Mouse (Mus musculus) telencephalon, adult 2 months (tissue): ENCODE data around the gene Cyth4.

Experiments used
- DNase-seq: peaks from one replicate; pipeline ENCODE4 v3.0.0-alpha.2; 2011; ENCODE audit warnings: low read depth, low spot score

The Cyth4 gene

GRCm38 (mm10) chr15:78585404-78585803, 11.4 kb upstream of the Cyth4 start:
- no peak for DNase-seq

- no peak for DNase-seq
Measured at GRCm38 (mm10) chr15:78587050-78587994, 9.5 kb upstream of the Cyth4 start.

GRCm38 (mm10) chr15:78588049-78588448, 8.8 kb upstream of the Cyth4 start:
- no peak for DNase-seq

- no peak for DNase-seq
Measured at GRCm38 (mm10) chr15:78588900-78589299, 7.9 kb upstream of the Cyth4 start.

- DNase-seq, result no peak
Measured at GRCm38 (mm10) chr15:78589936-78590335, 6.9 kb upstream of the Cyth4 start.

GRCm38 (mm10) chr15:78590785-78591184, 6.1 kb upstream of the Cyth4 start:
- no peak for DNase-seq

- DNase-seq, result no peak
Measured at GRCm38 (mm10) chr15:78591680-78592451, 5.0 kb upstream of the Cyth4 start.

- no peak for DNase-seq
Measured at GRCm38 (mm10) chr15:78592452-78592968, 4.3 kb upstream of the Cyth4 start.

GRCm38 (mm10) chr15:78593896-78594425, 2.9 kb upstream of the Cyth4 start:
- no peak for DNase-seq

- no peak for DNase-seq
Measured at GRCm38 (mm10) chr15:78594831-78595230, 2.0 kb upstream of the Cyth4 start.

GRCm38 (mm10) chr15:78595468-78595867, 1.4 kb upstream of the Cyth4 start:
- DNase-seq, result no peak

GRCm38 (mm10) chr15:78596504-78596903, 343 bp upstream of the Cyth4 start:
- DNase-seq, result no peak

- DNase-seq, result no peak
Measured at GRCm38 (mm10) chr15:78597729-78598128, 882 bp downstream of the Cyth4 start.

GRCm38 (mm10) chr15:78599124-78599523, 2.3 kb downstream of the Cyth4 start:
- DNase-seq, result no peak

GRCm38 (mm10) chr15:78599529-78600193, 2.8 kb downstream of the Cyth4 start:
- no peak for DNase-seq

- DNase-seq, result no peak
Measured at GRCm38 (mm10) chr15:78601180-78601579, 4.3 kb downstream of the Cyth4 start.

GRCm38 (mm10) chr15:78604255-78604654, 7.4 kb downstream of the Cyth4 start:
- DNase-seq, result no peak

GRCm38 (mm10) chr15:78605371-78605791, 8.5 kb downstream of the Cyth4 start:
- DNase-seq, result no peak

- no peak for DNase-seq
Measured at GRCm38 (mm10) chr15:78606059-78606458, 9.2 kb downstream of the Cyth4 start.

GRCm38 (mm10) chr15:78607463-78607862, 10.6 kb downstream of the Cyth4 start:
- no peak for DNase-seq

- DNase-seq, result peak; percentile 79
Measured at GRCm38 (mm10) chr15:78610705-78611462, 14.0 kb downstream of the Cyth4 start.
